Mouse (Mus musculus) stomach, postnatal 0 days (tissue): Measurements from ENCODE around the gene Ppil1. TPM values are rescaled to one million over a fixed set of nuclear protein-coding genes. Genes with fewer than 3 reads are reported as not detected.
A peak's percentile ranks its signal among the peaks of the same experiment; 100 is the strongest.
"Not testable (repeated sequence)": the region's sequence is repeated elsewhere in the genome, so short reads cannot be mapped to it uniquely, and the experiment has no call there.

Experiments used
- ATAC-seq: fragments of 200-750 bp; cut with Nextera tagmentation; 2 replicates; pipeline ENCODE4 v1.8.0; 2017; ENCODE audit not compliant: low FRiP score, low TSS enrichment
- DNase-seq: peaks from one replicate; pipeline ENCODE4 v3.0.0-alpha.2; 2016; ENCODE audit warnings: low spot score
- H3K27ac ChIP-seq: fragments of 300-500 bp; sonication (generic); replicated peaks from 2 replicates; pipeline ENCODE4 v1.5.1; 2014; ENCODE audit warnings: mild to moderate bottlenecking, control low read depth
- H3K27me3 ChIP-seq: fragments of 300-500 bp; sonication (generic); 2 replicates; pipeline ENCODE4 v1.6.1; 2014; ENCODE audit warnings: low read length; ENCODE audit not compliant: control insufficient read depth, insufficient read depth
- H3K36me3 ChIP-seq: fragments of 300-500 bp; sonication (generic); 2 replicates; pipeline ENCODE4 v1.6.1; 2014; ENCODE audit warnings: low read length, mixed read lengths; ENCODE audit not compliant: control insufficient read depth, insufficient read depth
- H3K4me1 ChIP-seq: fragments of 300-500 bp; sonication (generic); replicated peaks from 2 replicates; pipeline ENCODE4 v1.6.1; 2014; ENCODE audit warnings: antibody characterized with exemption; ENCODE audit not compliant: control insufficient read depth, insufficient read depth
- H3K4me2 ChIP-seq: fragments of 300-500 bp; sonication (generic); replicated peaks from 2 replicates; pipeline ENCODE4 v1.6.1; 2014; ENCODE audit warnings: low read depth, mild to moderate bottlenecking, control low read depth, moderate library complexity
- H3K4me3 ChIP-seq: fragments of 300-500 bp; sonication (generic); 2 replicates; pipeline ENCODE4 v1.5.1; 2014; ENCODE audit warnings: low read depth, low read length, control low read depth
- H3K9ac ChIP-seq: fragments of 300-500 bp; sonication (generic); 2 replicates; pipeline ENCODE4 v1.6.1; 2014; ENCODE audit warnings: mild to moderate bottlenecking, low read length, control low read depth, mixed read lengths
- H3K9me3 ChIP-seq: fragments of 300-500 bp; sonication (generic); 2 replicates; pipeline ENCODE4 v1.6.1; 2016; ENCODE audit warnings: low read length; ENCODE audit not compliant: control insufficient read depth
- CTCF ChIP-seq: IDR thresholded peaks from 2 replicates; pipeline ENCODE4 v1.5.1; 2016; ENCODE audit warnings: antibody characterized with exemption, low read depth, mild to moderate bottlenecking, moderate library complexity
- EP300 ChIP-seq: optimal IDR thresholded peaks from 2 replicates; pipeline ENCODE3; 2016; ENCODE audit warnings: antibody characterized with exemption
- WGBS: fragments of 180-500 bp; shearing (Covaris S2); extraction: QIAGEN DNeasy Blood & Tissue Kit; methylation state at CpG from one replicate; pipeline ENCODE4 v1.1.7; 2014; 5-methylcytosine and 5-hydroxymethylcytosine counted together
- polyA plus RNA-seq: library from polyadenylated mRNA; unstranded; fragments of >200 nt; fragmentation: Nextera tagmentation; extraction: Ambion mirVana; gene quantifications from 2 replicates; pipeline ENCODE4 v1.2.1, GENCODE M21; 2015

Gene Ppil1
- polyA plus RNA-seq, 1 experiment from 2014 or later, result 64.6 TPM

- no peaks in the 10 kb centered on the region for H3K9me3 ChIP-seq
- no peak for ATAC-seq
- no peak overlapping the region for H3K4me2 ChIP-seq
- DNase-seq, result peak; percentile 19
- no peak overlapping the region for H3K27ac ChIP-seq
- no peaks in the 10 kb centered on the region for H3K27me3 ChIP-seq
- 58% methylated on average over 7 of the region's 7 CpGs for WGBS
- no peak overlapping the region for H3K9ac ChIP-seq
- no peak overlapping the region for H3K4me3 ChIP-seq
- no peak for TF ChIP-seq CTCF
- no peak for TF ChIP-seq EP300
- no peaks in the 10 kb centered on the region for H3K4me1 ChIP-seq
- no peaks in the 10 kb centered on the region for H3K36me3 ChIP-seq
Measured at GRCm38 (mm10) chr17:29273156-29273555, 9.2 kb upstream of the Ppil1 start.

GRCm38 (mm10) chr17:29270148-29270698 is 6.2 kb upstream of the Ppil1 start:
- H3K4me3 ChIP-seq, result no peak overlapping the region
- H3K36me3 ChIP-seq, result no peaks in the 10 kb centered on the region
- peak overlapping the region; percentile 1; the same call in 1 of the 2 replicates for H3K27ac ChIP-seq
- DNase-seq (no peak), ATAC-seq (no peak)
- H3K9ac ChIP-seq, result no peak overlapping the region
- no peaks in the 10 kb centered on the region for H3K9me3 ChIP-seq
- no peak overlapping the region for H3K4me2 ChIP-seq
- H3K4me1 ChIP-seq, result no peaks in the 10 kb centered on the region
- 85% methylated on average over 9 of the region's 9 CpGs for WGBS
- TF ChIP-seq CTCF (no peak), EP300 (no peak)
- H3K27me3 ChIP-seq, result no peaks in the 10 kb centered on the region

GRCm38 (mm10) chr17:29269349-29269706 is 5.3 kb upstream of the Ppil1 start:
- no peaks in the 10 kb centered on the region for H3K36me3 ChIP-seq
- no peak for TF ChIP-seq CTCF
- no peak for TF ChIP-seq EP300
- whole genome bisulfite sequencing, result 14% methylated on average over 10 of the region's 10 CpGs

DNA sequence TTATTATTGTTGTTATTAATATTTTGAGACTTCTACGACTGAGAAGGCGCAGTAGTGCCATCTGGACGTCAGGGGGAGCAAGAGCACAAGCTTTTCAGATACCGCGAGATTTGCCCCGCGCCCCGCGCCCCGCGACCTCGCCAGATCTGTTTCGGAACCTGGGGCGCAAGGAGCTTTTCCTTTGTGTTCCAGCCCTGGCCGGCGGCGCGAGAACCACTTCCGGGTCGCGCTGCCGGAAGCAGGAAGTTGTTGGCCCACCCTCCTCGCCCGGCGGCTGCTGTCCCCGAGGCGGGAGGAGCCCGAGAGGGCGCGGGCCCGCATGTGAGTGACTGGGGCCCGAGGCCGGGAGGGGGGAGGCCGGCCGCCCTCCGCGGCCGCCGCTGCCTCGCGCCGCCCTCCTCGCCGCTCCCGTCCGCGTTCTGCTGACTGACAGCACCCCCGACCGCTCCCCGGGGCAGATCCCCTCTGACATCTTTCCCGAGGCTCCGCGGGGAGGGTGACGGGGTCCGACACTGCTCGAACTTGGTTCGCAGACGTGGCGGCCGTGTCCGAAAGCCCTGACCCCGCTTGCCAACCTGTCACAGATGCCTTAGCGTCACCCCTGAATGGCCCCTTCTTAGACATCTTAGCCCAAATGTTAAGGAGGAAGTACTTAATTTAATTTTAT is 4.8 kb upstream of the Ppil1 start, which contains the start of gene BC004004:
BC004004 (plus strand) TSS at position 107 of the 667 bp plus-strand sequence.
- no peaks in the 10 kb centered on the region for H3K27me3 ChIP-seq
- ATAC-seq (peak; percentile 92), DNase-seq (peak; percentile 95)
- TF ChIP-seq CTCF, result peak; percentile 79
- TF ChIP-seq EP300, result peak; percentile 98
- peak within 1 kb of the TSS; percentile 75 for H3K4me3 ChIP-seq
- H3K4me1 ChIP-seq, result 0 out of 2 replicates have a peak, but pooled peaks cover 3% of the 10 kb centered on the region
- no peaks in the 10 kb centered on the region for H3K9me3 ChIP-seq
- H3K27ac ChIP-seq, result peak within 1 kb of the TSS; percentile 99
- H3K4me2 ChIP-seq, result peak within 1 kb of the TSS; percentile 70
- WGBS, result under 1% methylated on average over 56 of the region's 63 CpGs
- peak within 1 kb of the TSS; percentile 92 for H3K9ac ChIP-seq
- no peaks in the 10 kb centered on the region for H3K36me3 ChIP-seq

More at GRCm38 (mm10) chr17:29269349-29269706, 5.3 kb upstream of the Ppil1 start:
- DNase-seq (no peak), ATAC-seq (no peak)
- Histone ChIP-seq H3K4me1 (0 out of 2 replicates have a peak, but pooled peaks cover 2% of the 10 kb centered on the region), H3K9me3 (no peaks in the 10 kb centered on the region), H3K27me3 (no peaks in the 10 kb centered on the region), H3K4me3 (peak overlapping the region; percentile 75), H3K9ac (peak overlapping the region; percentile 92), H3K27ac (peak overlapping the region; percentile 99), H3K4me2 (peak overlapping the region; percentile 70)

- Histone ChIP-seq H3K27me3 (no peaks in the 10 kb centered on the region), H3K4me2 (peak overlapping the region; percentile 70), H3K36me3 (no peaks in the 10 kb centered on the region), H3K4me3 (peak overlapping the region; percentile 75), H3K9ac (peak overlapping the region; percentile 43), H3K9me3 (no peaks in the 10 kb centered on the region), H3K27ac (peak overlapping the region; percentile 99), H3K4me1 (peaks cover 3% of the 10 kb centered on the region; the same call in 1 of the 2 replicates)
- DNase-seq, result peak; percentile 74
- TF ChIP-seq CTCF (no peak), EP300 (no peak)
- ATAC-seq, result peak; percentile 77
- WGBS, result 38% methylated on average over 6 of the region's 6 CpGs
Measured at GRCm38 (mm10) chr17:29267931-29268681, 4.1 kb upstream of the Ppil1 start.

GRCm38 (mm10) chr17:29267040-29267439 is 3.1 kb upstream of the Ppil1 start:
- not testable (repeated sequence) for H3K9me3 ChIP-seq, H3K27ac ChIP-seq, ATAC-seq, H3K4me3 ChIP-seq, H3K4me1 ChIP-seq, H3K36me3 ChIP-seq, DNase-seq, H3K27me3 ChIP-seq, H3K4me2 ChIP-seq, H3K9ac ChIP-seq
- 83% methylated on average over 2 of the region's 2 CpGs for WGBS
